Mouse (Mus musculus) kidney, postnatal 0 days (tissue): Measurements from ENCODE around the gene Sept8. TPM values are rescaled to one million over a fixed set of nuclear protein-coding genes. Genes with fewer than 3 reads are reported as not detected.
A peak's percentile ranks its signal among the peaks of the same experiment; 100 is the strongest.

Source experiments
- ATAC-seq: fragments of 200-750 bp; cut with Nextera tagmentation; replicated peaks from 2 replicates; pipeline ENCODE4 v1.8.0; 2017; ENCODE audit warnings: low read depth, moderate number of reproducible peaks, moderate TSS enrichment, moderate library complexity; ENCODE audit not compliant: low FRiP score
- DNase-seq: peaks from one replicate; pipeline ENCODE4 v3.0.0-alpha.2; 2016; ENCODE audit warnings: low spot score
- H3K27ac ChIP-seq: fragments of 300-500 bp; sonication (generic); 2 replicates; pipeline ENCODE4 v1.5.1; 2014; ENCODE audit warnings: mild to moderate bottlenecking
- H3K27me3 ChIP-seq: fragments of 300-500 bp; sonication (generic); 2 replicates; pipeline ENCODE4 v1.6.1; 2014; ENCODE audit warnings: low read length, mixed read lengths; ENCODE audit not compliant: insufficient read depth
- H3K36me3 ChIP-seq: fragments of 300-500 bp; sonication (generic); 2 replicates; pipeline ENCODE4 v1.6.1; 2014; ENCODE audit warnings: low read length, mixed read lengths; ENCODE audit not compliant: insufficient read depth
- H3K4me1 ChIP-seq: fragments of 300-500 bp; sonication (generic); replicated peaks from 2 replicates; pipeline ENCODE4 v1.6.1; 2014; ENCODE audit warnings: antibody characterized with exemption, low read length, mixed read lengths; ENCODE audit not compliant: insufficient read depth
- H3K4me2 ChIP-seq: fragments of 300-500 bp; sonication (generic); 2 replicates; pipeline ENCODE4 v1.6.1; 2014; ENCODE audit warnings: mild to moderate bottlenecking, low read length, moderate library complexity, mixed read lengths
- H3K4me3 ChIP-seq: fragments of 300-500 bp; sonication (generic); replicated peaks from 2 replicates; pipeline ENCODE4 v1.5.1; 2014; ENCODE audit warnings: low read depth, low read length
- H3K9ac ChIP-seq: fragments of 300-500 bp; sonication (generic); 2 replicates; pipeline ENCODE4 v1.6.1; 2014; ENCODE audit warnings: low read depth, low read length
- H3K9me3 ChIP-seq: fragments of 300-500 bp; sonication (generic); replicated peaks from 2 replicates; pipeline ENCODE4 v1.6.1; 2016; ENCODE audit warnings: low read length, inconsistent platforms, mixed read lengths
- CTCF ChIP-seq: IDR thresholded peaks from 2 replicates; pipeline ENCODE4 v1.5.1; 2016; ENCODE audit warnings: antibody characterized with exemption, low read depth, mild to moderate bottlenecking, moderate library complexity
- WGBS: fragments of 180-500 bp; shearing (Covaris S2); extraction: QIAGEN DNeasy Blood & Tissue Kit; methylation state at CpG from one replicate; pipeline ENCODE4 v1.1.7; 2014; 5-methylcytosine and 5-hydroxymethylcytosine counted together
- polyA plus RNA-seq: library from polyadenylated mRNA; unstranded; fragments of >200 nt; fragmentation: Nextera tagmentation; extraction: Ambion mirVana; gene quantifications from 2 replicates; pipeline ENCODE4 v1.2.1, GENCODE M21; 2015

The Sept8 gene
- polyA plus RNA-seq, 1 experiment from 2014 or later, result 13.1 TPM

DNA sequence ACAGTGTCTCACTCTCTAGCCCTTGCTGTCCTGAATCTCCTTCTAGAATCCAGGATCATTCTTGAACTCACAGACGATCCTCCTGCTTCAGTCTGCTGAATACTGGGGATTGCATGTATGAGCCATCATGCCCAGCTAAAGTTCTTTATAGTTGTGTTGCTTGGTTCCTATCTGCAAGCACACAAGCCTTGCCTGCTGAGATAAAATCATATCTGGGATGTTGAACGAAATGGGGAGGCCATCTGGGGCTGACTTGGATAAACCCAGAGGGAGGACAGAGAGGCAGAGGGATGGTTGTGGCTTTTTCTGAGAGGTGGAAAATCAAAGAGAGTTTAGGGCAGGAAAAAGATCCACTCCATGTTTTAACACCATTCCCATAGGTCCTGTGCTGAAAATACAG lies 42.9 kb downstream of the Sept8 start:
- ATAC-seq (no peak), DNase-seq (no peak)
- Histone ChIP-seq H3K4me2 (no peak overlapping the region), H3K27ac (no peak overlapping the region), H3K4me3 (no peak overlapping the region), H3K9me3 (no peaks in the 10 kb centered on the region), H3K9ac (no peak overlapping the region), H3K36me3 (no peaks in the 10 kb centered on the region), H3K4me1 (no peaks in the 10 kb centered on the region), H3K27me3 (no peaks in the 10 kb centered on the region)
- TF ChIP-seq CTCF, result no peak
- 75% methylated on average over 2 of the region's 2 CpGs for WGBS

DNA sequence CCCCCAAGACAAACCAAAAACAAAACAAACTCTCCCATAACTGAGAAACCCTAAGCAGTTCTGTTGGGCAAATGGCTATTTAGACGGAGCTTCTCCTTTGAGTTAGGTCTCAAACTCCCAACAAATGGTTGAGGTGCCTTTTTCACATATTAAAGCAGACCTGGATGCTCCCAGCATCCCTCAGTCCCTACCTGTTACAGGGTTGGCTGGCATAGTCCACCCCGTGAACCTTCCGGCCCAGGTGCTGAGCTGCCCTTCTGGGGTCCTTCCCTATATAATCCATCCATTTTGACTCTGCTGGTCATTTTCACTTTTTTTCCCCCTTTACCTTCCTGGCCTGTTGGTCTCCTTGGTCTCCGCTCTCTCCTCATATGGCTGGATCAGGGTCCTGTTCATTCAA lies 47.6 kb downstream of the Sept8 start:
- Histone ChIP-seq H3K36me3 (0 out of 2 replicates have a peak, but pooled peaks cover 5% of the 10 kb centered on the region), H3K9me3 (no peaks in the 10 kb centered on the region), H3K4me2 (peak overlapping the region; percentile 91), H3K4me1 (peaks cover 6% of the 10 kb centered on the region; the same call in 1 of the 2 replicates), H3K27ac (no peak overlapping the region), H3K9ac (0 out of 2 replicates have a peak overlapping the region, but pooled peaks have one; percentile 23), H3K4me3 (peak overlapping the region; percentile 90), H3K27me3 (no peaks in the 10 kb centered on the region)
- 83% methylated on average over 4 of the region's 4 CpGs for WGBS
- ATAC-seq (no peak), DNase-seq (no peak)
- TF ChIP-seq CTCF, result no peak

DNA sequence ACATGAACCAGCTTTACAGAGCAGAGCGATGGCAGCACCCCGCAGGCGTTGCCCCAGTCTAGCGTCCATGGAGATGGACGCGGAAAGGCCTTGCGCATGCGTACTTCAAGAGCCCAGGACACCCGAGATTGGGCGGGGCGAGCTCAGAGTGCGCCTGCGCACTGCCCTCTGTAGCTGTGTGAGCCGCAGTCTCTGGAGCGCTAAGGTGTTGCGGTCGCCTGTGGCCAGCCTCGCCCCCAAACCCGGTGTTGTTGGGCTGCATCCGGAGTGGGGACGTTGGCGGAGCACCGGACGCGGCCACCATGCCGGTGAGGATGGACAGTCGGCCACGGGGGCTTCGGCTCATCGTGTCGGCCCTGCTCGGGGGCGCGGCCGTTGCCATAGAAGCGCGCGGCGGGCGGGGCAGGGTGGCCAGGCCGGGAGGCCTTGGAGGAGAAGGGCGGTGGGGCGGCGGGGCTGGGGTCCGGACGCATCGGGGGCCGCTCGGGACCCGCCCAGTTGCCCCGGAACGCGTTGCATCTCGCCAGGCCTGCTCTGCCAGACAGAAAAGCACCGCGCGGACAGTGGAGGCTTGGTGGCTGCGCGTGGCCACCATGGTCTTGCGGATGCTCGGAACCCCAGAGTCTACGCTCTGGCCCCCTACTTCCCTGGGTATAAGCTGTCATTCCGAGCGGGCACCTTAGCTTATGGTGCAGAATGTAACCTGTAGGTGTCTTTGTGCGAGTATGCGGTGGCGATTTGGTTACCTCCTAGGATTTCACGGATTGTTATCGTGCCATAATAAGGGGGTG lies 48.4 kb downstream of the Sept8 start, which contains the start of gene Kif3a:
TSS of gene Kif3a (plus strand) at position 156 of the 791 bp plus-strand sequence.
- DNase-seq (peak; percentile 98), ATAC-seq (peak; percentile 94)
- Histone ChIP-seq H3K4me1 (peaks cover 6% of the 10 kb centered on the region; the same call in 1 of the 2 replicates), H3K36me3 (0 out of 2 replicates have a peak, but pooled peaks cover 5% of the 10 kb centered on the region), H3K9me3 (no peaks in the 10 kb centered on the region), H3K9ac (peak within 1 kb of the TSS; percentile 76), H3K27ac (peak within 1 kb of the TSS; percentile 38; the same call in 1 of the 2 replicates), H3K27me3 (no peaks in the 10 kb centered on the region), H3K4me2 (peak within 1 kb of the TSS; percentile 91), H3K4me3 (peak within 1 kb of the TSS; percentile 90)
- TF ChIP-seq CTCF, result no peak
- WGBS, result under 1% methylated on average over 68 of the region's 69 CpGs

DNA sequence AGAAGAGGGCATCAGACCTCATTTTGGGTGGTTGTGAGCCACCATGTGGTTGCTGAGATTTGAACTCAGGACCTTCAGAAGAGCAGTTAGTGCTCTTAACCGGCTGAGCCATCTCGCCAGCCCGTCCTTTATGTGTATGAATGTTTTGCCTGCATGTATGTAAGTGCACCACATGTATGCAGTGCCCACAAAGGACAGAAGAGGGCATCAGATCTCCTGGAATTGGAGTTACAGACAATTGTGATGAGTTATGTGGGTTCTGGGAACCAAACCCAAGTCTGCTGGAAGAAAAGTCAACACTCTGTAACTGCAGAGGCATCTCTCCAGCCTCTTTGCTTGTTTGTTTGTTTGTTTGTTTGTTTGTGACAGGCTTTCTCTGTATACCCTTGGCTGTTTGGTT lies 61.5 kb downstream of the Sept8 start:
- DNase-seq, result no peak
- Histone ChIP-seq H3K4me1 (no peaks in the 10 kb centered on the region), H3K4me2 (no peak overlapping the region), H3K4me3 (no peak overlapping the region), H3K9ac (no peak overlapping the region), H3K27me3 (no peaks in the 10 kb centered on the region), H3K27ac (no peak overlapping the region), H3K36me3 (peaks cover 23% of the 10 kb centered on the region), H3K9me3 (no peaks in the 10 kb centered on the region)
- 99% methylated on average over 3 of the region's 3 CpGs for WGBS
- ATAC-seq, result no peak
- no peak; the same call in 1 of the 2 replicates for TF ChIP-seq CTCF

DNA sequence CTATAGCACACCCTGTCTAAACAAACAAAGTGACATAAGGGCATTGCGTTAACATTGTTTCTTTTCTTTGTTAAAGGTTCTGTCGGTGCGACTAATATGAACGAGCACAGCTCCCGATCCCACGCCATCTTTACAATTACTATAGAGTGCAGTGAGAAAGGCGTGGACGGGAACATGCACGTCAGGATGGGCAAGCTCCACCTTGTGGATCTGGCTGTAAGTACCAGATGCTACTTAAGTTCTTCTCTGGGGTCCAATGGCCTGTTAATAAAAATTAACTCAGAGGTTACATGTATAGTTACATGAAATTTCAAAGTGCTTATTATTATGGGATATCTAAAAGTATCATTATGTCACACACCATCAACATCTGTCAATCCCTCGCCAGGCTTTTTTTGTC lies 64.1 kb downstream of the Sept8 start:
- 80% methylated on average over 10 of the region's 10 CpGs for WGBS
- Histone ChIP-seq H3K9ac (no peak overlapping the region), H3K36me3 (peaks cover 32% of the 10 kb centered on the region), H3K27ac (no peak overlapping the region), H3K27me3 (no peaks in the 10 kb centered on the region), H3K4me2 (no peak overlapping the region), H3K4me3 (no peak overlapping the region), H3K4me1 (no peaks in the 10 kb centered on the region), H3K9me3 (no peaks in the 10 kb centered on the region)
- TF ChIP-seq CTCF, result peak; percentile 37; the same call in 1 of the 2 replicates
- ATAC-seq (no peak), DNase-seq (peak; percentile 17)

DNA sequence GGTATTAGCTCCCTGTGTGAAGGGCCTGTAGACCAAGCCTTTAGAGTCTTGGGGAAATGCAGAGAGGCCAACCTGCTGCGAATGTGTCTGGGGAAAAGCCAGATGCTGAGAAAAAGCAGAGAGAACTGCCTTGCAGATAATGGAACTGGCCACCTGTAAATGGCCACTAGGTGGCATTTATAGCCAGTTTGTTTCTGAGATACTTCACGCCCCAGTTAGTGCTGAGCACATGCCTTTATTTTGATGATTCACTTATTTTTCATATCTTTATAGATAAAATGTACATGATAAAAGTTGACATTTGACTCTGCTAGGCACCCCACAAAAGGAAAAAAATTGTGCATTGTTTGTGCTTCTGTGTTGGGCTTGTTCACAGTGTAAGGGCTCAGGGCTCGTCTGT lies 65.8 kb downstream of the Sept8 start:
- Histone ChIP-seq H3K9ac (no peak overlapping the region), H3K9me3 (no peaks in the 10 kb centered on the region), H3K36me3 (peaks cover 32% of the 10 kb centered on the region), H3K4me2 (no peak overlapping the region), H3K4me1 (no peaks in the 10 kb centered on the region), H3K27me3 (no peaks in the 10 kb centered on the region), H3K4me3 (no peak overlapping the region), H3K27ac (no peak overlapping the region)
- ATAC-seq (no peak), DNase-seq (peak; percentile 73)
- WGBS, result 57% methylated on average over 3 of the region's 3 CpGs
- peak; percentile 74 for TF ChIP-seq CTCF
